Mouse (Mus musculus): ENCODE measurements around the gene Plekhm3. TPM values are rescaled to one million over a fixed set of nuclear protein-coding genes. Genes with fewer than 3 reads are reported as not detected.

The Plekhm3 gene
- polyA plus RNA-seq (2012; rRNA removed) (0.61 and 0.63 TPM in 2 replicates), polyA plus RNA-seq (2014; fragmentation: Nextera tagmentation; extraction: Ambion mirVana) (0.58 and 1.1 TPM in 2 replicates)

GRCm38 (mm10) chr1:64956479-64956961, at the start of gene Plekhm3:
Gene Plekhm3 (minus strand): TSS chr1:64956824.
- no peaks in the 10 kb centered on the region for H3K27me3 ChIP-seq (ENCODE audit: control insufficient read depth, insufficient read depth, low read length)
- peaks cover 2 to 4% of the 10 kb centered on the region in 2 experiments; a peak in 3 of 4 replicates for H3K4me1 ChIP-seq (replicated peaks; ENCODE audit: control insufficient read depth in 2 of 2, insufficient read depth in 2 of 2, low read length in 1 of 2)
- DNase-seq (ENCODE audit: low read depth in 3 of 3, low spot score in 3 of 3) (peak; percentile 57 to 64 (median 58)), ATAC-seq (ENCODE audit: insufficient read depth) (peak; percentile 92)
- H3K4me3 ChIP-seq (ENCODE audit: insufficient read depth in 1 of 2, low read depth in 2 of 2, low read length in 2 of 2), result peak within 1 kb of the TSS; percentile 83
- peak within 1 kb of the TSS; percentile 59 for H3K4me2 ChIP-seq (ENCODE audit: low read depth)
- no peaks in the 10 kb centered on the region for H3K9me3 ChIP-seq (ENCODE audit: control insufficient read depth, low read length)
- H3K9ac ChIP-seq (replicated peaks), result peak within 1 kb of the TSS; percentile 73
- H3K27ac ChIP-seq, result no peak within 1 kb of the TSS
- no peaks in the 10 kb centered on the region for H3K36me3 ChIP-seq (replicated peaks; ENCODE audit: control insufficient read depth, insufficient read depth, low read depth)
- WGBS (ENCODE audit: insufficient replicate concordance), result under 1% methylated on average over 43 of the region's 43 CpGs
- TF ChIP-seq CTCF (IDR thresholded peaks at IDR 0.05; ENCODE audit: low read depth), result no peak
- TF ChIP-seq EP300 (IDR thresholded peaks at IDR 0.05; ENCODE audit: low read depth), result no peak

- no peak for DNase-seq (ENCODE audit: low read depth in 3 of 3, low spot score in 3 of 3)
Observed at GRCm38 (mm10) chr1:65005575-65005974, 49.0 kb upstream of the Plekhm3 start.

GRCm38 (mm10) chr1:65004526-65004925, 47.9 kb upstream of the Plekhm3 start:
- Histone ChIP-seq H3K4me3 (ENCODE audit: insufficient read depth in 1 of 2, low read depth in 2 of 2, low read length in 2 of 2) (no peak overlapping the region), H3K27ac (no peak overlapping the region), H3K9me3 (ENCODE audit: control insufficient read depth, low read length) (no peaks in the 10 kb centered on the region), H3K9ac (replicated peaks) (no peak overlapping the region), H3K36me3 (replicated peaks; ENCODE audit: control insufficient read depth, insufficient read depth, low read depth) (no peaks in the 10 kb centered on the region), H3K4me2 (ENCODE audit: low read depth) (no peak overlapping the region), H3K4me1 (replicated peaks; ENCODE audit: control insufficient read depth in 2 of 2, insufficient read depth in 2 of 2, low read length in 1 of 2) (no peaks in the 10 kb centered on the region), H3K27me3 (ENCODE audit: control insufficient read depth, insufficient read depth, low read length) (no peaks in the 10 kb centered on the region)
- ATAC-seq (ENCODE audit: insufficient read depth) (no peak), DNase-seq (ENCODE audit: low read depth in 3 of 3, low spot score in 3 of 3) (no peak)
- TF ChIP-seq CTCF (IDR thresholded peaks at IDR 0.05; ENCODE audit: low read depth), result no peak
- no peak for TF ChIP-seq EP300 (IDR thresholded peaks at IDR 0.05; ENCODE audit: low read depth)
- 48% methylated on average over 4 of the region's 4 CpGs for WGBS (ENCODE audit: insufficient replicate concordance)

More at GRCm38 (mm10) chr1:65005575-65005974, 49.0 kb upstream of the Plekhm3 start:
- ATAC-seq (ENCODE audit: insufficient read depth), result no peak
- Histone ChIP-seq H3K4me3 (ENCODE audit: insufficient read depth in 1 of 2, low read depth in 2 of 2, low read length in 2 of 2) (no peak overlapping the region), H3K9me3 (ENCODE audit: control insufficient read depth, low read length) (no peaks in the 10 kb centered on the region), H3K4me1 (replicated peaks; ENCODE audit: control insufficient read depth in 2 of 2, insufficient read depth in 2 of 2, low read length in 1 of 2) (no peaks in the 10 kb centered on the region), H3K27ac (no peak overlapping the region), H3K4me2 (ENCODE audit: low read depth) (no peak overlapping the region), H3K27me3 (ENCODE audit: control insufficient read depth, insufficient read depth, low read length) (no peaks in the 10 kb centered on the region), H3K9ac (replicated peaks) (no peak overlapping the region), H3K36me3 (replicated peaks; ENCODE audit: control insufficient read depth, insufficient read depth, low read depth) (no peaks in the 10 kb centered on the region)
- 67% methylated on average over 6 of the region's 6 CpGs for WGBS (ENCODE audit: insufficient replicate concordance)
- TF ChIP-seq EP300 (IDR thresholded peaks at IDR 0.05; ENCODE audit: low read depth) (no peak), CTCF (IDR thresholded peaks at IDR 0.05; ENCODE audit: low read depth) (no peak)

GRCm38 (mm10) chr1:64993206-64993605, 36.6 kb upstream of the Plekhm3 start:
- WGBS (ENCODE audit: insufficient replicate concordance), result 51% methylated on average over 4 of the region's 4 CpGs
- Histone ChIP-seq H3K9ac (replicated peaks) (no peak overlapping the region), H3K4me2 (ENCODE audit: low read depth) (no peak overlapping the region), H3K27me3 (ENCODE audit: control insufficient read depth, insufficient read depth, low read length) (no peaks in the 10 kb centered on the region), H3K4me1 (replicated peaks; ENCODE audit: control insufficient read depth in 2 of 2, insufficient read depth in 2 of 2, low read length in 1 of 2) (no peaks in the 10 kb centered on the region), H3K4me3 (ENCODE audit: insufficient read depth in 1 of 2, low read depth in 2 of 2, low read length in 2 of 2) (no peak overlapping the region), H3K27ac (no peak overlapping the region), H3K9me3 (ENCODE audit: control insufficient read depth, low read length) (no peaks in the 10 kb centered on the region), H3K36me3 (replicated peaks; ENCODE audit: control insufficient read depth, insufficient read depth, low read depth) (no peaks in the 10 kb centered on the region)
- ATAC-seq (ENCODE audit: insufficient read depth) (no peak), DNase-seq (ENCODE audit: low read depth in 3 of 3, low spot score in 3 of 3) (no peak)
- no peak for TF ChIP-seq EP300 (IDR thresholded peaks at IDR 0.05; ENCODE audit: low read depth)
- no peak for TF ChIP-seq CTCF (IDR thresholded peaks at IDR 0.05; ENCODE audit: low read depth)

- no peaks in the 10 kb centered on the region for H3K4me1 ChIP-seq (replicated peaks; ENCODE audit: control insufficient read depth in 2 of 2, insufficient read depth in 2 of 2, low read length in 1 of 2)
- no peak overlapping the region for H3K4me3 ChIP-seq (ENCODE audit: insufficient read depth in 1 of 2, low read depth in 2 of 2, low read length in 2 of 2)
- H3K27ac ChIP-seq, result no peak overlapping the region
- no peak for ATAC-seq (ENCODE audit: insufficient read depth)
- no peaks in the 10 kb centered on the region for H3K27me3 ChIP-seq (ENCODE audit: control insufficient read depth, insufficient read depth, low read length)
- no peaks in the 10 kb centered on the region for H3K9me3 ChIP-seq (ENCODE audit: control insufficient read depth, low read length)
- no peak overlapping the region for H3K4me2 ChIP-seq (ENCODE audit: low read depth)
- no peak overlapping the region for H3K9ac ChIP-seq (replicated peaks)
- no peaks in the 10 kb centered on the region for H3K36me3 ChIP-seq (replicated peaks; ENCODE audit: control insufficient read depth, insufficient read depth, low read depth)
- no peak for DNase-seq (ENCODE audit: low read depth in 3 of 3, low spot score in 3 of 3)
- TF ChIP-seq EP300 (IDR thresholded peaks at IDR 0.05; ENCODE audit: low read depth) (no peak), CTCF (IDR thresholded peaks at IDR 0.05; ENCODE audit: low read depth) (no peak)
Observed at GRCm38 (mm10) chr1:64988176-64988575, 31.6 kb upstream of the Plekhm3 start.

Data from liver, embryonic 14.5 days (tissue).